Mouse (Mus musculus): ENCODE results near the gene Mlycd.

Mlycd gene

DNA sequence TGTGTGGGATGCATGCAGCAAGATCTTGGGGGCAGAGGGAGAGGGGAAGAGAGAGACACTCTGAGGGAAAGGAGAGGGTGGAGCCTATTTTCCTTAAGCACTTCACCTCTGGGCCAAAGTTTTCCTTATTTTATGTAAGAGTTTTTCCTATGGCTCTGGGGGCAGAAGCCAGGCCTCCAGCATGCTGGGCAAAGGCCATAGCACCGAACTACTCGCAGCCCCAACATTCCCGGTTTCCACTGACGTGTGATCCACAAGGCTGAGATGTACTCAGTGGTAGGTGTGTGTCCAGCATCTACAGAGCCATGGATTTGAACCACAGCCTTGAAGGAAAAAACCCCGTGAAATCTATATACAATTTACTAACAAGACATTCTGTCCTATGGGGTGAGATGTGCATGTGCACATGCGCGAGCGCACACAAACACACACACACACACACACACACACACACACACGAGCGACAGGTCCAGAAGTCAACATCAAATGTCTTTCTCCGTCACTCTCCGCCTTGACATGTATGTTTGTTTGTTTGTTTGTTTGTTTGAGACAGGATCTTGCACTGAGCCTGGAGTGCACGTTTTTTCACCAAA is 39.0 kb downstream of the Mlycd start, which contains the start of gene Osgin1:
TSS of gene Osgin1 (plus strand) at position 543 of the 593 bp plus-strand sequence.
- DNase-seq (ENCODE audit: extremely low spot score) = no peak

DNA sequence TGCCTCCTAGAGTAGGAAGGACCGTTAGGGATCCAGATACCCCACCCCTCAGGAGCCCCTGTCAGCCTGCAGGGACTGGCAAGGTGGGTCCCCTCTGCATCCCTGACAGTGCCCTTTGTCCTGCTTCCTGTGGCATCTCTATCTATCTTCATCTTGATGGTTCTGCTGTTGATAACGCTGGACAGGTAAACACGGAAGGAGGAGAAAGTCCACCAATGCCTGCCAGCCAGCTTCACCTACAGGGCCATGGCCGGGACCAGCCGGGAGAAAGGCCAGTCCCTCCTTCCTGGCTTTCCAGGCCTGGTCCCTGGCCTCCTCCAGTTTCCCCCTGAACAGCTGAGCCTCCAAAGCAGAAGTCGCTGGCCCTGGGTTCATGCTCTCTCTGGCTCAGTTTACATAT is 39.9 kb downstream of the Mlycd start:
- no peak for DNase-seq (ENCODE audit: extremely low spot score)

DNA sequence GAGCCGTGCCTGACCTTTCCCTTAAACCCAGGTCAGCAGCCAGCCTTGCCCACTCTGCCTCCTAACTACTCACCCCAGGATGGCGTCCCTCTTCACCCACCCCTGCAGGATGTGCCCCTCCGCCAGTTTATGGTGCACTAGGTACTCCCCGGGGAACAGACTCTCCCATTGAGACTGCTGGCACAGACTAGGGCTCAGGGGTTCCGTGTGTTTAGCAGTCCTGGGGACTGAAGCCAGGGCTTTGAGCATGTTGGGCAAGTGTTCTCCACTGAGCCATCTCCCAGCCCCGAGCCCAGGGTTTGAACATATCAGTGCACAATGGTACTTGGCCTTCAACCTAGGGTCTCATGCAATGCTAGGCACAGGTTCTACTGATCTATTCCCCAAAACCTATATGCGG is 40.8 kb downstream of the Mlycd start:
- DNase-seq (ENCODE audit: extremely low spot score) = no peak

DNA sequence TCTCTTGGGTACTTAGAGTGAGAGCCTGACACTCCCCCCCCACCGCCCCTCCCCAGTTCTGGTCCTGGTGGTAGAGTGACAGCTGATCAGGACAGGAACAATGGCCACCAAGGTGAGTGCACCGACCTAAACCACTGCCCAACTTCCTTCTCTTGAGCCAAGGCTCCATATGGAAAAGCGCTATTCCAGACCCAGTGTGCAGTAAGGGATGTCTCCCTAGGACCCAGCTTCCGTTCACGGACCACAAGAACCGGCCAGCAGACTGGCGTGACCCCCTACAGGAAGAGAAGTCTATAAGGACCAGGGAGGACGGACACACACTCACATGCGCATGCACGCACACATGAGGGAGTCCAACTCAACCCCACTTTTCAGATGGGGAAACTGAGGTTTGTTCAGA is 41.7 kb downstream of the Mlycd start:
- DNase-seq (ENCODE audit: extremely low spot score) = no peak

DNA sequence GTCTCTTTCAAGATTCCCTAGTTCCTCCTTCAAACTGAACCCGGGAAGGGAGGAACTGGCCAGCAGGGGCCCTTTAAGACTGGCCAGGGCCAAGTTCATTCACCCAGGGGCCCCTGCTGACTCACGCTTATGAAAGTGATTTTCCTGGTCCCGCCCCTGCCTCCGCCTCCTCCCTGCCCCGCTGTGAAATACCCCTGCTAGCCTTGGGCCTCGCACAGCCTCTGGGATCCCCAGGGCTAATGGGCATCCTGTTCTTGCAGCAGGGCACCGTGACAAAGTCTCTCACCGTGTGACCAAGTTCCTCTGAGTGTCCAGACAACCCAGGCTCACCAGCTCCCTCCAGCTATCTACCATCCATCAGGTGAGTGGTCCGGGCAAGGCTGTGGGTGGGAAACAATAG is 42.3 kb downstream of the Mlycd start:
- no peak for DNase-seq (ENCODE audit: extremely low spot score)

DNA sequence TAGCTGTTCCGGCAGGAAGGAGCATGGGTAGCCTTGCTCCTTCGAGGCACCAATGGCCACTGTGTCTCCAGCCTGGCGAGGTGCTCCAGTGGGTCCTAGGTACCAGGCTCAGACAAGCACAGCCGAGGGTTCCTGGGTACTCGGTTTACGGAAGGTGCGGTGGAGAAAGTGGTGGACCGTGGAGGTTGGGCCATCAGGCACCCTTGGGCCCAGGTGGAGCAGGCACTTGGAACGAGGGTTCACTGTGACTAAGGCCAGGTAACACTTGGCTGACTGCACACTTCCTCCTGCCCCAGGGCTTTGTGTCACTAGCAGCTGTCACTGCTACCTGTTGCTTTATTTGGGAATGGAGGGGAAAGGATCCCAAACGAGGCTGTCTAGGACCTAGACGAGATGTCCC is 42.8 kb downstream of the Mlycd start:
- no peak for DNase-seq (ENCODE audit: extremely low spot score)

DNA sequence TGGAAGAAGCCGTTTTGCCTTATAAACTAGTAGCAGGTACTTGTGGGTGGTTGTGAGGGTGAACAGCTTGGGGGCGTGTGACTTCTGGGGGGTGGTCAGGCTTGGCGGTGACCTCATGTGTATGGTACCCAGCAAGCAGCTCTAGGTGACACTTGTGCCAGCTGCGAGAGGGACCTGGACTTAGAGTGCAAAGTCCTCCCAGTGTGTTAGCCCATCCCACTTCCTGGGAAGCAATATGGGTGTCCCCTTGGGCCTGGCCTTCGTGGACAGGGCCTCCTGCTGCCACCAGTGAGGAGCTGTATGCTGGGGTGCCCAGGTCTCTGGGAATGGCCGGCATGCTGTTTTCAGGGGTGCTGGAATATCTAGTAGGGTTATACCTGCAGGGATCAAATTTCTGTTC is 44.2 kb downstream of the Mlycd start:
- DNase-seq (ENCODE audit: extremely low spot score) = no peak

DNA sequence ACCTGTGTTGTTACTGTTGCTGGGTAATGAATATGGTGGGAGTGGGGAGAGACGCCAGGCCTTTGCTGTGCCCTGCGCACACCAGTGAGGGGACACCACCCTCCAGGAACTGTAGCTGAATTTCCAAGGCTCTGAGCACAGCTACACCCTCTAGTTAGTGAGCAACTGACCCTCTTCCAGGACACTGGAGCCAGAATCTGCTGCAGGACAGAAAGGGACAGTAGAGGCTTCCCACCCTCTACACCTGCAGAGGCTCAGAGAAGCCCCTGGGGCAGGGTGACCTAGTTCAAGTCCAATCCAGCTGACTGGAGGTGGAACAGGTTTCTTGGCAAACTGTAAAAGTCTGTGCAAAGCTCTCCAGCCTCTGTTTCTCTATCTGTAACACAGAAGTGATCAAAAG is 44.7 kb downstream of the Mlycd start:
- no peak for DNase-seq (ENCODE audit: extremely low spot score)

DNA sequence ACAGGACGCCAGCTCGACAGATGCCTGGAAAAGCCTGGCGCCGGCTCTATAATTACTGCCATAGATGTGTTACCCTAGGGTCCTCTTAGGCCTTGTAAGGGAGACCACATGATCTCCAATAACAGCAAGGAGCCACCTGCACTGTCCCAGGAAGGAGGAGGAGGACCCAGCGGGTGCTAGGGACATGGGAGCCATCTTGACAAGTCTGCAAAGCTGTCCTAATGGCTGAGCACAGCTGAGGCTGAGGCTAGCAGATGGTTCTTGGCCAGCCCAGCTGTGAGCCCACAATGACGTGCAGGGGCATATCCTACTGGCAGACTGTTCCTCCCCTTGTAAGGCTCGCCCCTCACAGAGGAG is 45.2 kb downstream of the Mlycd start:
- DNase-seq (ENCODE audit: extremely low spot score) = no peak

DNA sequence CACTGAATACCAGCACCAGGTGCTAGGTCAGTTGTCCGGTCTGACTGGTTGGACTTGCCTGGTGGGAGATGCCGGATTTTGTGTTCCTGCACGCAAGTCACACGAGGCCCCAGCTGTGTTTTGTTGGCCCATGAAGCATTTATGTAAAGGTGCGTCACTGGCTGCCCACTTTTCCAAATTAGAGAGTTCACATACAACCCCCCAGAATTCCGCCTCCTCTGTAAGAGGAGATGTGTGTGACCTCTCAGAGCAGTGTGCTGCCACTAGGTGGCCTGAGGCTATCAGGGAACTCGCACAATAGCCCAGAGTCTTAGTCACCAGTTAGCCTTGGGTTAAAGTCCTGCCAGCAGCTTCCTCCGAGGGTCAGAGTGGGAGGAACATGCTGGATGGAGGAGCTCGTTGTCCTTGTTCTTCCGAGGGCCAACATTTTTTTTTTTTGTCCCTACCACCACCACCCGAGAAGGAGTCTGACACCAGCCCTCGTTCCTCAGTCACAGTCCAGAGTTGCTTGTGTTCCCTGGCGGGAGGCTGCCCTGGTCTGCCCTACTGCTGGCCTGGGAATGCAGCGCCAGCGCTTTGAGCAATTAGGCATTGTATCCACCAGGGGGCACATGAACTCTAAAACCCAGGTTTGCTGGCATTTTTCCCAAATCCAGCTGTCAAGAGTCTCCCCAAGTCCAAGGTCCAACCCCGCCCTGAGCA is 45.7 kb downstream of the Mlycd start:
- peak; percentile 86 for DNase-seq (ENCODE audit: extremely low spot score)

DNA sequence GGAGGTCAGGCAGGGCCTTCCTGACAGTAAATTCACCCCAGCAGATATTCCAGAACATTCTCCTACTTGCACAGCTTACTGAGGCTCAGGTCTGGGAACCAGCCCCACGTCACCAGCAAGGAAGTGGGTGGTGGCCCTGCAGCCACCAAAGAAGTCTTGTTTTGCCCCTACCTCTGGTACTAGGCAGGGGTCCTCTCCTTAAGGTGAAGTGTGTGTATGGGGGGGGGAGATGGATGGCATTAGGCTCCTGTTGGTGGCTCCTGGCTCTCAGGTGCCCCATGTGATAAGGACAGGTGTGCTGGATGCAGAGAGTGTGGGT is 46.2 kb downstream of the Mlycd start:
- no peak for DNase-seq (ENCODE audit: extremely low spot score)

DNA sequence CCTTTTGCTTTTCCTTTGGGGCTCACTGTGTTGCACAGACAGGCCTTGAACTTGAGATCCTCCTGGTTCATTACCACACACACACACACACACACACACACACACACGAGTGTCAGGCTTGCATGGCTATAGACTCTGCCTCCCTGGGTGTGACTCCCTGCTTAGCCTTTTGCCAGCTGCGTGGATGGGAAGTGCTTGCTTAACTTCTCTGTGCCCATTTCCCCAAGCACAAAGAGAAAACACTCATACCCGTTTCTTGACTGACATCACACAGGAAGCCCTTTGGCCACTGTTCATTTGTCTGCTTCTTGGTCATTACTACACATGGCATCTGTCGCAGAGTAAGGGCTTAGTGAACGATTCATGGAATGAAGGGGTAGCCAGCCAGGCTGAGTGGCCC is 47.3 kb downstream of the Mlycd start:
- DNase-seq (ENCODE audit: extremely low spot score) = no peak

DNA sequence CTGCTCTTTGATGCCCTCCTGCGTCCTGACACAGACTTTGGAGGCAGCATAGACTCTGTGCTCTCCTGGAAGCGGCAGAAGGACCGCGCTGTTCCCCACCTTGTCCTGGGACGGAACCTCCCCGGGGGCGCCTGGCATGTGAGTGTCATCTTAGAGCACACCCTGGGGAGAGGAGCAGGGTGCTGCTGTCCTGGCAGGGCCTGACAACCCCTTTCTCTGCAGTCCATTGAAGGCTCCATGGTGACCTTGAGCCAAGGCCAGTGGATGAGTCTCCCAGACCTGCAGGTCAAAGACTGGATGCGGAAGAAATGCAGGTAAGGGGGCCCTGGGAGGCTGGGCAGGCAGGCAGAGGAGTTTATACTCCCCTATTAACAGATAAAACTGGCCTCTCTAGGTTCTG is 48.3 kb downstream of the Mlycd start:
- no peak for DNase-seq (ENCODE audit: extremely low spot score)

DNA sequence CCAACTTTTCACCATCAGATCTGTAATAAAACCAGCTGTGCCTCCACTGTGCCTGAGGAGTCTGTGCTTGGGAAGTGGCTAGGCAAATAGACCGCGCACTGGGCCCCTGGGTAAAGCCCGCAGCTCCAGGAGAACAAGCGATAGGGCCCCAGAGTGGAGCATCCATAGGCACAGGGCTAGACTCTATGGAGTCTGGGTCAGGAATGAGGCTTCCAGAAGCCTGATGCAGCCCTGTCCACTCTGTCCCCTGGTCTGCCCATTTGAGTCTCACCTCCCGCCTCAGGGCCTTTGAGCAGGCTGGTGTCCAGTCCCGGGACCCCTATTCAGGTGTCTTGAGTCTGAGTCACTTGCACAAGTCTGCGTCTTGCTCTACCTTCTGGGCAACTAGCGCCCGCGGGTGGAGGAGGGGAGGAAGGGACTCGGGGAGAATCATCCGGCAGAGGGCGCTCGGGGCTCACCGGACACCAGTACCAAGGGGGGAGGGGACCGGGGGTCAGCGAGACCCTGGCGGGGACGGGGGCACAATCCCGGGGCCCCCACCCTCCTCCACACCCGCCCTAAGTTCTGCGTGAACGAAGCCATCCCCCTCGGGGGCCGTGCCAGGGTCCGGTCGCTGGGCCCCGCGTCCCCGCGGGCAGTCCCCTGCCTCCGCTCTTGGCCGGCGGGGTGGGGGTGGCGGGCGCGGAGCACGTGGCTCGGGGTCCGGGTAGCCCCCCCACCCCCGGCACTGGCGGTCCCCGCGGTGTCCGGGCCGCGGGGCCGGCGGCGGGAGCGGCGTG is 51.7 kb downstream of the Mlycd start, which contains the start of gene Necab2:
TSS of gene Necab2 (plus strand) at position 509 of the 779 bp plus-strand sequence.
- peak; percentile 95 for DNase-seq (ENCODE audit: extremely low spot score)

DNA sequence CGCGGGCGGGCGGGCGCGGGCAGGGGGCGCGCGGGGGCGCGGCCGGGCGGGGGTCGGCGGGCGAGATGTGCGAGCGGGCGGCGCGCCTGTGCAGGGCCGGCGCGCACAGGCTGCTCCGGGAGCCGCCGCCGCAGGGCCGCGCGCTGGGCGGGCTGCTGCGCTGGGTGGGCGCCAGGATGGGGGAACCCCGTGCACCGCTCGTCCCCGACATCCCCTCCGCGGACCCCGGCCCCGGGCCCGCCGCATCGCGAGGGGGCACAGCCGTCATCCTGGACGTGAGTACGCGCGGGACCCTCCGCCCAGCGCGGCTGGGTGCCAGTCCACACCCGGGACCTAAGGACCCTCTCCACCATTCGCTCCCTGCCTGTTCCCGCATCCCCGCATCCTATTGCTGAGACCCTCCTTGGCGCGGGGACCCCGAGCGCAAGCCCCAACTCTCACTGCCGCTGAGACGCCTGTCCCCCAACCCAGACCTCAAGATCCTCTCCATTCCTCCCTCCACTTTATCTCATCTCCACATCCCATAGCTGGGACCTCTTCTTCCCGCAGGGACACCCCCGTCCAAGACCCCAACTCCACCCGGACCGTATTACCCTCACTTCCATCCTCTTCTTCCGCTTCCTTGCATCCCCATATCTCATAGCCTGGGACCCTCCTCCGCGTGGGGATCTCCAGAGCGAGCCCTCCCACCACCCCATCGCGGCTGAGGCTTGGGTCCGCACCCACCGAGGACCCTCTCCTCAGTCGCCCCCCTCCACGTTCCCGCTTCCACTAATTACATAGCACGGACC is 52.5 kb downstream of the Mlycd start:
- DNase-seq (ENCODE audit: extremely low spot score) = peak; percentile 38

DNA sequence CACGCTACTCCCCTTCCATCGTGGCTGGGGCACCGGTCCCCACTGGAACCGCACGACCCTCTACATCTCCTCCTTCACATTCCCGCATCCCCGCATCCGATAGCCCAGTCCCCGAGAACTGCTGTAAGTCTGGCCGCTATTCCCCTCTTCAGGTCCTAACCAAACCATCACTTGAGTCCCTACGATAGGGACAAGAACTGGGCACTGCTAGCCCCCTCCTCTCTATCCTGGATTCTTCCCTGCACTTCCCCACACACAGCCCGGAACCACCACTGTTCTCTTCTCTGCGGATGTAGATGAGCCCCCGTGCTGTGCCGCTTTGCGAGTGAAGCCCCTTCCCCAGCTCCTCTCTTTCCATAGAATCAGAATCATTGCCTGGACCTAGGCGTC is 53.1 kb downstream of the Mlycd start:
- no peak for DNase-seq (ENCODE audit: extremely low spot score)

DNA sequence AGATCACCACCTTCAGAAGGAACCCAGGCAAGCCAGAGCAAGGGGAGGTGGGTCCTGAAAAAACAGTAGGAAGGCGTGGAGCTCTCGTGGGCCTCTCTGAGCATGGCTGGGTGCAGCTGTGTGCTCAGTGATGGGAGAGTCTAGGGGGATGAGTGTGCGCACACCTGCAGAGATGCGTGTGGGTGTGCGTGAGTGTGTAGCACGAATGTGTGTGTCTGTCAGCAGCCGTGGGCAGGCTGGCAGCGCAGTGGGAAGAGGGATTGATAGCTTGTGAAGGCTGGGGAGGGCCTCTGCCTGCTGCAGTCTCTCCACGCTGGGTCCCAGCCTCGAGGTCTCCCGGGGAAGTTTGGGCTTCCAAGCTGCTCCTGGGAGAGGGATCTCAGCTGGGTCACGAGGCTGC is 54.9 kb downstream of the Mlycd start:
- DNase-seq (ENCODE audit: extremely low spot score) = no peak

DNA sequence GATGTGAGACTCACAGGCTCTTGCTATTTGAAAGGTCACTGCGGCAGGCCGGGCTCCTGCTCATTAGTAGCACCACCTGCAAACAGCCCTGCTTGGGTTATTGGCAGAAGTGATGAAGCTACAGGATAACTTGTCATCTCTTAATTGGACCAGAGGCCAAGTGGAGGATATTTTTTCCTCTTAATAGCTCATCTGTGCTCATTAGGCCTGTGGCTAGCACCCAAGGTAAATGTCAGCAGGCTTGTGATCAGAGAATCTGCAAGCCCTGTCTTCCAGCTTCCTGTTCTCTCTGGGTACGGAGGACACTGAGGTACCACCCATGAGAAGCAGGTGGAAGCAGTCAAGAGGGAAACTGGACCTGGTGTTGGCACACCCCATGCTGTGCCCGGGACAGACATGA is 56.5 kb downstream of the Mlycd start:
- DNase-seq (ENCODE audit: extremely low spot score) = no peak

DNA sequence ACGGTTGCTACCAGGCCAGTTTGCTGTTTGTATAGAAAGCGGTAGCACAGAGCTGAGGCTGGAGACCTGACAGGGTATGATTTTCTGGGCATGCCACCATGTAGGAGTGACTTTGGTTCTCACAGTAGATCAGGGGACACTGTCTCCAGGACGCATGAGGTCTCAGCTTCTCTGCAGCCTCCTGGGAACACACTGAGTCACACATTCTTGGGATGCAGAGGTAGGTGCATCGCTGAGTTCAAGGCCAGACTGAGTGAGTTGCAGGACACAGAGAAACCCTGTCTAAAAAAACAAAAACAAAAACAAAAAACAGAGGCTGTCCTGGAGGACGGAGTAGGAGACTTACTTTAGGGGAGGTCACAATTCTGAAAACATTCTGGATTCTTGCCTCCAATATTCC is 58.2 kb downstream of the Mlycd start:
- DNase-seq (ENCODE audit: extremely low spot score) = no peak

DNA sequence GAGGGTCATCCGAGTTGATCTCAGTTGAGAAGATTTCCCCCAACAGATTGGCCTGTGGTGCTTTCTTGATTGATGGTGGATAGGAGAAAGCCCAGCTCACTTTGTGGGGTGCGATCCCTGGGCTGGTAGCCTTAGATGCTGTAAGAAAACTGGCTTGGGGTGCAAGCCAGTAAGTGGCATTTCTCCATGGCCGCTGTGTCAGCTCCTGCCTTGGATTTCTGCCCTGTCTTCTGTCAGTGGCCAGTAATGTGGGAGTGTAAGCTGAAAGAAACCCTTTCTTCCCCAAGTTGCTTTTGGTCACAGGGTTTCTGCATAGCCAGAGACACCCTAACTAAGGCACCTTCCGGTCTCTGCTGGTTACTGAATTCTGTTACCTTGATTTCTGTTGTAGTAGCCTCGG is 61.4 kb downstream of the Mlycd start:
- no peak for DNase-seq (ENCODE audit: extremely low spot score)

DNA sequence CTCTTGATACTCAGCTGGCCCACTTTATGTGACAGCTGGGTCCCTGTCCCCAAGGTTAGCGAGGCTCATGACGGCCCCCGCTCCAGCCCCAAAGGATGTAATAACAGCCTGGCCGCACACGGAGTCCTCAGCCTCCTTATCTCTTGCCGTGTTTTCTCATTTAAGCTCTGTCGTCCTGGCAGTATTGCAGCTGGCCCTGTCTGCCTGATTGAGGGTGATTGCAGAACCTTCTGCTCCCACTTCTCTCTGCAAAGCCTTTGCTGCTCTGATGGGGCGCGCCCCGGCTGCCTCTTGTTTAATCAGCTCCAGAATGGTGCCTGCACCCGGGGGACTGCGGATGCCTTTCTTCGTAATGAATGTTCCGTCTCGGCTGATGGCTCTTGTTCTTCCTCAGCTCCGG is 65.0 kb downstream of the Mlycd start:
- DNase-seq (ENCODE audit: extremely low spot score) = no peak

Measured in embryo, embryonic 9.5 days (tissue).